Mouse (Mus musculus) urinary bladder, adult 2 months (tissue): ENCODE data around the gene Slc35f3. TPM values are rescaled to one million over a fixed set of nuclear protein-coding genes. Genes with fewer than 3 reads are reported as not detected.

ENCODE experiments used
- DNase-seq: peaks from one replicate; pipeline ENCODE4 v3.0.0; 2022; ENCODE audit warnings: low spot score
- polyA plus RNA-seq: library from polyadenylated mRNA; depleted of rRNA; stranded (reverse); fragments of >200 nt; gene quantifications from 2 replicates; pipeline ENCODE4 v1.2.3, GENCODE M21; 2012; rRNA removed

The Slc35f3 gene
- 0.03 TPM in 1 of 2 replicates, not detected in the other for polyA plus RNA-seq

DNA sequence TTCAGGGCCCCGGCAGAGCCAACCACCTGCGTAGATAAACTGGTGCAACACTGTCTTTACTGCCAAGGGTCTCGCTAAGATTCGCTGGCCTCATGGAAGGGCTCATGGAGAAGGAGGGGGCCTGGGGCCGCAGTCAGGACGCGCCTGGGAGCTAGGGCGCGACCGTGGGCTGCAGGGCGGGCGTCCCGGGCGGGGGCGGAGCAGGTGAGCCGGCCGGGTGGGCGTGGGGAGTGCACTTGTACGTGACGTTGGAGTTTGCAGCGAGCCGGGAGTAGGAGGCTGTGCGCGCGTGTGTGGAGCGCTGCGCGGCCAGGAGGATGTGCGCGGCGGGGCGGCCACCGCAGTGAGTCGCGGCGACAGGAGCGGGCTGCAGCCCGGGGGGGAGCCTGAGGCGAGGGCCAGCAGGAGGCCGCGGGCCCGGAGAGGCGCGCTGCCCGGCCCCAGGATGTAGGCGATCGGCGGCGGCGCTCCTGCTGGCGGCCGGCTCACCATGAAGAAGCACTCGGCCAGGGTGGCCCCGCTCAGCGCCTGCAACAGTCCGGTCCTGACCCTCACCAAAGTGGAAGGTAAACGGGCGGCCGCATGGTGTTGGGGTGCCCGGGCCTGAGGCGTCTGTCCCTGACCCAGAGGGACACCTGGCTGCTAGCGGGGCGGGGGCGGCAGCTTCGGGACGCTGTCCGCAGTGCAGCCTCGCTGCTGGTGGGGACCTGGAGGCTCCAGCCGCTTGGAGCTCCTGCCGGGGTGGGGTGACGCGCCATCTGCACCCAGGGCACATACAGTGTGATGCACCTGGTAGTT, at the start of gene Slc35f3:
Slc35f3 (plus strand) TSS at position 263 of the 798 bp plus-strand sequence.
- DNase-seq, result peak; percentile 22

DNA sequence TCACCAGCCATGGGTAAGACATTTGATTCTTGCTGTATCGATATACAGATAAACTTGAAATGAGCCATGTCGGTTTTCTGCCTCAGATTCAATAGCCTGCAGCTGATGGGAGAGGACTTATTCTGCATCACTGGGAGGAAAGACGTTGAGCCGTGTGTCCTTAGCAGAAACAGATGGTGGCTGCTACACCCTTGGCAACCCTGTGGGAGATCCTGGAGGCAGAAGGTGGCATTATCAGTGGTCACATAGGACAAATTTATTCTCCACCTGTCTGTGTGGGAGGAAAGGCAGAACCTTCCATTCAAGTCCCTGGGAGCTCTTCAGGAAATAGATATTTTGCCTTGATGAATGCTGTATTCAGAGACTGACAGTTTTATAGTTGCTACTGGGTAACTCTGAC, 47.9 kb upstream of the Slc35f3 start:
- no peak for DNase-seq

DNA sequence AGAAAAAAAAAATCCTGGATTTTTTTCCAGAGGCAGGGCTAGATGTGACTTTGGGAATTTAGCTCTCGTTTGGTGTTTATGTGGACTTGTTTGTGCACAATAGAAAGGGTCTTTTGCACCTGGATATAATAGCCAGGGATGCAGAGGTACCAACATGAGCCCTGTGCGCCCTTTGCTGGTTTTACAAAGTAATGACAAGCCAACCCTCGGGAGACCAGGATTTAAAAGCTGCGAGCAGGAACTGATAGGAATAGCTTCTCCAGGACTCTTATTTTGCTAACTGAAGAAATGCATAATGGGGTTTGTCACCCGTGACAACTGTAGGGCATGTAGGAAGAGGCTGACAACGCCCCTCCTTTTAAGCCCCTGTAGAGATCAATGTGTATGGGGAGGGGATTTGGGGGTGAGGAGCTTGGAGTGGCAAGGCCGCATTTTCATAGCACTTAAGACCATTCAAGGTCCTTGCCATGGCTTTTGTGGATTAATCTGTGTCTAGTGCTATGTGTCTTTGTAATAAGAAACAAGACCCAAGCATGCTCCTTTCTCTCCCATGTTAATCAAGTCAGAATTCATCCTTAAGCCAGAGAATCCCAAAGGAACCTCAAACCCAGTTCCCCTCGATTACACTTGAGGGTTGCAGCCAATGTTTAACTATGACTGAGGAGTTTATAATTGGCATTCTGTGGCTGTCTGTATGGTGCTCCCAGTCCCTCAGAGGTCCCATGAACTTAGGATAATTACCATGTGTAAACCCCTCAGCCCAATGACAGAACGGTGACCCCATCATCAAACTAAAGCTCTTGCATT, 41.6 kb upstream of the Slc35f3 start:
- DNase-seq, result no peak

DNA sequence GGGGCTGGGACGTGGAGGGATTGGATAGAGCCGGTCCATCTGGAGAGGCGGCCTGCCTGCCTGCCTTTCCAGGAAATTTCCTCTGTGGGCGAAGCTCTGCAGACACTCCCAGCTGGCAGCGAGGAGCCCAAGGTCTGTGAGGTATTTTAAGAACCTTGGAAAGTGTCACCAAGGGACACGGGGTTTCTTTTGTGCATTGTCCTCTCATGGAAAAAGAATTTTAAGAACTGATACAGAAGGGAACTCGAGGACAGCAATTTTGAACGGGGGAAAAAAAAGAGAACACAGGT, 41.0 kb upstream of the Slc35f3 start:
- no peak for DNase-seq

DNA sequence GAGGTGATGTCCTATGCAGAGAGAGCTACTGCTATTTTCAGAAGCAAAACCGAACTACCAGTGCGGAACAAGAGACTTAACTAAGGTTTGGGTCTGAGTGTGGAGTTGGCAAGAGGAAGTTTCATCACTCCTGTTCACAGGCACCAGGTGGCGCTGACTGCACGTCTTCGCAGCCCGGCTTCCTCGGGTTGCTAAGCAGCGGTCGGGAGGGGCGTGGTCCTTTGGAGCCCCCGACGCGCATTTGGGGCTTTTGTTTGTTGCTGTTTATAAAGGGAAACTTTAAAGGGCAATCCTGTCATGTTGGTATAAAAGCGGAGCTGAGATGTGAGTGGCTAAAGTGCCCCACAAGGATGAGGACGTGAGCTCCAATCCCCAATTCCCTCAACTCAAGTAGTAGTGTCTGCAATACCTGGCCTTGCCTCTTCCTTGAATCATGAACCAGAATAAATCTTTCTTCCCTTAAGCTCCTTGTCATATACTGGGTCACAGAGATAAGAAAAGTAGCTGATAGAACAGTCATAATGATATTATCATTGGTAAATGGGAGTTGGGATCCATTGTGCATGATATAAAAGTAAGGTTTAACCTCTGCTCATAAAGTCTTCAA, 40.1 kb upstream of the Slc35f3 start:
- peak; percentile 28 for DNase-seq

DNA sequence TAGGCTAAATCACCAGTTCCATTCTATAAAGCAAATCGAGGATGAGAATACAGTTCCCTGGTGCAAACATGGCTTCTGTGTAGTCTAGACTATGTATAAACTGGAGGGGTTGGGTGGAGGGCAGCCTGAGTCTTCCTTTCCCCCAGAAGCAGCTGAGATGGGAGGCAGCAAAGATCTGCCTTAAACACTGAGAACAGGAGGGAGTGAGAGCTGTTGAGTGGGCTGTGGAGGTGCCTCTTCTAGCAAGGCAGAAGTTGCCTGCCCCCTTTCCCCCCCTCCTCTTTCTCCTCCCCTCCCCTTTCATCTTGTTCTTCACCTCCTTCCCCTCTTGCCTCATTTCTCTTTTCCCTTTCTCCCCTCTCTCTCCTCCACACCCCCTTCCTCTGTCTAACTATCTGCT, 33.2 kb upstream of the Slc35f3 start:
- DNase-seq, result no peak

DNA sequence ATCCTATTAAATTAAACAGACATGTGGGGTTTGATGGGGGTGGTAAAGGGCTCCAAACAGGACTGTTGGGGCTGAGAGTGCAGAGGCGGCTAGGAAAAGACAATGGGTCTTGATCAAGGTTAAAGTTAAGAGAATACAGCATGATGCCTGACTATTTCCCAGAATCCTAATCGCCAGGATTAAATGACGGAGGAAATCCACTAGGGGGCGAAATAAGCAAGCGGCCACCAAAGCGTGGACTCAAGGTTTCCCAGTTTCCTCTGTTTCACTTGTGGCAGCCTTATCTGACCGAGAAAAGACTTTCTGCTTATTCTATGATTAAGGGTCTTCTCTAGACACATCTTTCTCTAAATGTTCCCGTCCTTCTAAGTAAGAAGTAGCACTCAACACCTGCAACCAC, 31.2 kb upstream of the Slc35f3 start:
- DNase-seq, result no peak

DNA sequence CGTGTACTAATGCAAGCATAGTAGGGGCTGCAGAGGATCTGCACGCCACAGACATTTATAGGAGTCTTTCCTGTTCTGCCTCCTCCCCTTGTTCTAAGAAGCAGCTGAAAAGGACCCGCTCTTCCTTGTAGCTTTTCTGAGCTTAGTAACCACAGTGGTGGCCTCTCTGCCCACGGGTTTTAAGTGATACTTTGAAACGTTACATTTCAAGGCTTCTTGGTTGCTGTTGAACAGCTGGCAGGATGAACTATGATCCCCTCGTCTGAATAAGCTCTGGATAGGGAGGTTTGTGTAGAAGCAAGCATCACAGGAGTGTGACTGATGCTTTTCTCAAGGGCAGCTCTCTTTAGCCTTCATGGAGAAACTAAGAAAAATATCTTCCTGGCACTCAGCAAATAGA, 28.6 kb upstream of the Slc35f3 start:
- DNase-seq, result no peak

DNA sequence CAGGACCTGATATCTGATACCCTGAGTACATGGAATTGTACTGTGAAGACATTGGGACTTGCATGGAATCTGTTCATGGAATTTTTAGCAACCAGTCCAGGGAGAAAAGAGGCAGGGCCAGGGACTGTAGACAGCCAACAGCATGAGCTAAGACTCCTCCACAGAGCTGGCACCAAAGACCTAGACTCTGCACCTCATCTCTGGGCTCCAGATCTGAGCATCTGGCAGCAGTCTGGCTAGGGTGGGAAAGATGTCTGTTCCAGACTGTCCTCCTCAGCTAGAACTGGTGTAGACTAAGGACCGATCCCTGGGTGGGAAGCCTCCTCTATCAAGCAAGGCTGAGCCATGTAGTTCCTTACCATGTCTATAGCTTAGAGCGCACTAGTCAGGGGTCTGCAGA, 25.9 kb upstream of the Slc35f3 start:
- no peak for DNase-seq

DNA sequence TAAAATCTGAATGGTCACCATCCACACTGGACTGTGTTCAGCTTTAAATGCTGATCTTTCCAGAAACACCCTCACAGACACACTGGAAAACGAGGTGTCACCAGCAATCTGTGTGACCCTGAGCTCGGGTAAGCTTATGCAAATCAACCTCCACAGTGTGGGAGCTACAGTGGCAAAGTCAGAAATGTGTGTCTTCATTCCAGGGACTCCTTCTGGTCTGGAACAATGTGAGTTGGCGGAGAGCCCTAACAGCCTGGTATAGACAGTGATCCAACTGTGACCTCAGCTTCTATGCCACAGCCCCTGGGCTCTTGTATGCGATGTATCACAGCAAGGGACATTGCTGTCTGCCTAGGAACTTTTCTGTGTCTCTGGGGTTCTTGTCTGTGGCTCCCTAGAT, 25.3 kb upstream of the Slc35f3 start:
- DNase-seq, result no peak

DNA sequence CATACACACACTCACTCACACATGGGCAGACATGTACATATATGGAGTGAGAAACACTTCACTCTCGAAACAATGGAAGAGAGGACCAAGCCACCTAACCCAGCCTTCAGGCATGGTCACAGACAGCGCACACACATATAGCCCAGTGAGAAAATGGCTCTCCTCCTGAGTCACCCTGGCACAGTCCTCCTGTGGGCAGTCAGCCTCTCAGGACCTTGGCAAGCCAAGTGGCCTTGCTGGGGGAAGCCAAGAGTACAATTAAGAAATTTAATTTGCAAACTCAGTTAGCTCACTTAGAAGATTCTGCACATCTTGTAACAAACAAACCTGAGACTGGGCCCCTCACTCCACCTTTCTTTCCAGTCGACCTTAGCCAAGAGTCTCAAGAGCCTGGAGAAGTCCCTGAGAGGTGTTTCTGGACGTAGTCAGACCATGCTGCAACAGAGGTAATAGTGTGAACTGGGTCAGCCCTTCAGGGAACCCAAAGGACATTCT, 23.4 kb upstream of the Slc35f3 start:
- no peak for DNase-seq

DNA sequence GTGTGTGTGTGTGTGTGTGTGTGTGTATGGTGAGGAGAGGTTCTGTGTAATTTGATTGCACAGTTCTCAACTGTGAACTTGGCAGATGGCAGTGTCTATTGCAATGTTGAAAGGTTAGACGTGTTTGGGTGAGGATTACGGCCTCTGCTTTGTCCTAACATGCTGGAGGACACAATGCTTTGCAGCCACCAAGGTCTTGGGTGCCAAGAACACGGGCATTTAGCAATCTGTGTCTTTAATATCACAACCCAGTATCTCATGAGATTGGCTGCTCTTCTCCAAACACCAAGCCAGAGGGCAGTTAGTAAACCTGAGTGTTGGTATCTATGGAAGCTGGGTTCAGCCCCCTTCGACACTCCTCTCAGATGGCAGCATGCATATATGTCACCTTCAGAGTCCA, 22.5 kb upstream of the Slc35f3 start:
- DNase-seq, result no peak

DNA sequence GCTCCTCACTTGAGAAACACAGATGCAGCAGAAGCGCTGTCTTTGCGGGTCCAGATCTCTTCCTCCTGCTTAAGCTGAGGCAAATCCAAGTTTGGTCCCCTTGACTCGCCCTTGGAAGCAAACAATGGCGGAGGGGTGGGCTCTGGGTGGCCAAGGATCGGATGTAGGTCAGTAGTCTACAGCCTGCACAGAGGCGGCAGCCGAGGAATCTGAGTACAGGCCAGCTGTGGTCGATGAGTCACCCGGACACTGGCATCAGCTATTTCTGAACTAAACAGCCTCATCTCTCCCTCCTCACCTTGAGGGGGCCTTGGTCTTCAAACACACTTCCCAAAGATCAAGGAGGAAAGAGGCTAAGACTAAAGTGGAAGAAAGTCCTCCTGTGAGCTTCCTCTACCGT, 6.4 kb upstream of the Slc35f3 start:
- no peak for DNase-seq

DNA sequence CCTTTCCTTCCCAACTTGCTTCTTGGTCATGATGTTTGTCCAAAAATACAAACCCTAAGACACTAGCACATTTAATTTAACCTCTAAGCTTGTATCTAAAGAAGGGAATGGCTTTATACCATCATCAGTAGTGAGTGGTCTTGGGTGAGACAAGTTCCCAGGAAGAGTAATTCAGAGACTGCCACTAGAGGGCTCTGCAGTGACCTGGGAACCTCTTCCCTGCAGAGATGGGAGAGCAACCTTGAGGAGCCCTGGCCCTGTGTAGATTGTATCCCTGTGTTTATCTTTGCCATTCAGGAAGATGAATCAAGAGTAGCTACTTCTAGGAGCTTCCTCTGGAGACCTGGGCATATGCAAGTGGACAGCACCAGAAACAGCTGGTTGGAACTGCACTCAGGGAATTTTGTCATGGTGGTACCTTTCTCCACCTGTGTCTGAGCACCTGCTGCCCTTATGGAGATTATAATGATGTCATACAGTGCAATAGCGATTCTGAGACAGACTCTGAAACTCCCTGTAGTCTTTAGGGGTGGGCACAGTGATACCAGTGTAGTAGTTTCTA, 993 bp upstream of the Slc35f3 start:
- DNase-seq, result no peak

DNA sequence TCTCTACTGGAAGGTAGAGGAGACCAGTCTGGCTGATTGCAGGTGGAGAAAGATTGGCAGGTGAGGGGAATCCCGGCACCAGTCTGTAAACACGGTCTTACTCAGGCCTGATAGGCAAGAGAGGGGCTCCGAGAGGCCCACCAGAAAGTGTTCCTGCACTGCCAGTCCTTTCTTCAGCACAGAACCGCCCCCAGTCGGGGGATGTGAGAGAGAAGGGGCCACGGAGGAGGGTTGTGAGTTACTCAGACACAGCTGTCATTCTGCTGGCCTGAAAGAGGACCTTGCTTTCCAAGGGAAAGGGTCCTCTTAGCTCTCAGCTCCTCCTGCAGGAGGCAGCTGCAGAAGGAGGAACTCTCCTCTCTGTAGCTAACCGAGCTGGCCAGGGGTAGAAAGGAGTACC, 975 bp downstream of the Slc35f3 start:
- no peak for DNase-seq

DNA sequence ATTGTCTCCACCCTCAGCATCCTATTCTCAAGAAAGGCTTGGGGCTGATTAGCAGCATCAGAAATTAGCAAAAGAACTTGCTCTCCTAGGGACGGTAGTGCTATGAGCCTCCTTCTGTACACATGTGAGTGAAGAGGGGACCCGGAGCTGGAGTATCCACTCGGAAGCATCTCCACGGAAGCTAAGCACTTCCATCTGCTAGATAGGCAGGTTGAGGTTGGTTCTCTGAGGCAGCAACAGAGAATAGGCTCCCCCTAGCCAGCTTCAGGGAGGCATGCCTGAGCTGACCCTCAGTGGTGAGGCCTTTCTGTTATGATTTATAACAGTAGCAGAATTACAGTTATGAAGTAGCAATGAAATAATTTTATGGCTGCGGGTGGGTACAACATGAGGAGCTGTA, 2.0 kb downstream of the Slc35f3 start:
- DNase-seq, result no peak

DNA sequence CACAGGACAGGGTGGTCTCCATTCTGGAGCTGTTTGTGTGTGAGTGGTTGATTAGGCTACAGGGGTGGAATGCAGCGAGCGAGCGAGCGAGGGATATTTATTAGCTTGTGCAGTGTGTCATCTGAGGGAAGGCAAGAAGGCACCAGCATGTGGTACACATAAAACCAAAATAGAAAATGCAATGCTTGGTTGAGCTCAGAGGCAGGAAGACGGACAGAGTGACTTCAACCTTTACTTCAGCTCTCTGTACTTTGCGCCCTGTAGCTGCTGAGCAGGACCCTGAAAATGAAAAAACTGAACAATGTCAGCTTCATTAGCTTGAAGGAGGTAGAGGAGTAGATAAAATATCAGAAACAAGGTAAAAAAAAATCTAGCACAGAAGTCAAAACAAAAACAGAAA, 3.2 kb downstream of the Slc35f3 start:
- no peak for DNase-seq

DNA sequence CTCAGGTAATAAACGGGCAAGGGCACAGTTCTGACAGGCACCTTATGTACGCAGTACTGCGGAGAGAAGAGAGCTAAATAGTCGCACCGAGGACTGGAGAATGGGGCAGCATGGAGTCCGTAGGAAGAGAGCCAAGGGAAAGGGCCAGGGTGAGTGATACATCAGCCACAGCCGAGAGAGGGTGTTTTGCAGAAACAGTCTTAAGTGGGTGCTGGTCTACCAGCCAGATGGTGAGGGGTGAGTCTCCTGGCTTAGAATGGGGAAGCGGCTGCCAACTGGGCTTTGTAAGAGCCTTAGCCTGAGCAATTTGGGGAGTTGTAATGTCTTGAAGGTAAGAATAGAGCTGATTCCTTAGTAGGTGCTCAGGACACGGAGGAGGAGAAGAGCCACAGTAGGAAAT, 8.8 kb downstream of the Slc35f3 start:
- DNase-seq, result no peak

DNA sequence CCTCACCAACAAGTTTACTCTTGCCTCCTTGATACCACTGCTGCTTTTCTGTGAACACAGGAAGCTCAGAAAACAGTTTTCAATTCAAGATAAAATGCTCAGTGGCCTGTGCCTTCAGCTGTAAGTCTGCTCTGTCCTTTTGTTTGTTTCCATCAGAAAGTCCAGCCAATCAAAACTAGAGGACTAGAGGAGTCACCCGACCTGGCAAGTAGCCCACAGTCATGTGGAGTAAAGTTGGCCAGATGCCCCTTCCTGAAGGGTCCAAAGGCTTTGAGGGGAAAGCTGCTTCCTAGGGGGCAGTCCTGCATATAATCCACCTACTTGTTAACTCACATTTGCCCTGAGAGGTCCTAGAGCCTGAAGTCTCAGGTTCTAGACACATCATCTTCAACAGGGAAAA, 10.7 kb downstream of the Slc35f3 start:
- DNase-seq, result no peak

DNA sequence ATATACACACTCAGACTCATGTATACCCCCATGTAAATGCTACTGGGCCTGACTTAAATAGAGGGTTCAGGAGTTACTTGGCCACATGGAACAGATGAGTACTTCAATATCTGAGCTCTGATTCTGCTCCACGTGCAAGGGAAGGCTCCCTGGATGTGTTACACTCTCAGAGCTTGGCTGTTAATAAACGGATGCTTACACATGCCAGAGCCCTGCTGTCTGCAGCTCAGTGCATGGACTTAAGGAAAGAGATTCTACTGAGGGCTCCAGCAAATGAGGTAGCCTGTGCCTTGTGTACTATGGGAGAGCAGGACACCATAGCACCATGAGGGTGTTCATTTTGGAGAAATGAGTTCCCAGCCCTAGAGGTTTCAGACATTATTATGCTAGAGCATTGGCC, 26.6 kb downstream of the Slc35f3 start:
- DNase-seq, result no peak

DNA sequence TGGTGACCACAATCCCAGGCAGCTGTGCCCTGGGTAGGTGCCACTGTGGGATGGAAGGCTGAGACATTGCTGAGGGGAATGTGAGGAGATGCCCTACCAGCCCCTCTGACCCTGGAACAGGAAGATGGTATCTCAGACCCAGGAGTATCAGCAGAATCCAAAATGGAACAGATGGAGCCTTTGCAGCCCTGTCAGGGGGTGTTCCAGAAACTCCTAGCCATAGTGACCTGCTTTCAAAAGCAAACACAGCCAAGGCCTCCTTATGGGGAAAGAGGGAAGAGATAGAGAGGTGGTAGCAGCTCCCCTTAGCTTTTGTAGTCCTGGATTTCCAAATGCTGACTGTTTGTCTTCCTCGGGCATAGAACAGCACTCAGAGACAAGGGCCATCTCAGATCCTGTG, 27.8 kb downstream of the Slc35f3 start:
- no peak for DNase-seq

DNA sequence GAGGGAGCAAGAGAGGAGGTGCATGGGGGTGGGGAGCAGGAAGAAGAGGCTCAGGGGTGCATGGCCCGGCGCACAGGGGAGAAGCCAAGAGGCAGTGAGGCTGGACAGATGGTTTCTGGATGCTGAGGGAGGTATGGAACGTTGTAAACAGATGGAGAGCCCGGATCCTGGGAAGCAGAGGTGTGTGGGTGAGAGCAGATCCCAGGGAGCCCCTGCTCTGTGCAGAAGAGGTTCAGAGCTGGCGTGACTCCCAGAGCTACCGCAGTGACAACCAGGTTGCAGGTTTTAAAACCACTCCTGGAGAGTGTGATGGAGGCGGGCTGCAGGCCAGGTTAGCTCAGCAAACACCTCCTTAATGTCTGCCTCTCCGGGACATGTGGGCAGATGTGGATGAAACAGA, 28.4 kb downstream of the Slc35f3 start:
- DNase-seq, result no peak

DNA sequence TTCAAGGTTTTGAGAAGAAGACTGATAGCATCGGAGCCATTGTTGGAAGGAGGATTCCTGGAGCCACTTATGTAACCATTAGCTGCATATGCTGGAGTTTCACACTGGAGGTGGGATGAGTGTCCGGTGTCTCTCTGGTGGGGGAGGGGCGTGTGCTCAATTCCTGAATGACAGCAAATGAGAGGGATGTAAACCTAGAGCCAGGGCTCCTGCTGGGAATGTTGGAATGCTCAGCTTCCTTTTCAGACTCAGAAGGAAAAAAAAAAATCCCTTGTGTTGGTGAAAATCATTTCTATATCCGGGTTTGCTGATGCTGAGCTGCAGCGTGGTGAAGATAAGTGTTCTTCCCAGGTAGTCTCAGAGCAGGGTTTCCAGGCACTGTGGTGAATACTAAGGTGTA, 29.4 kb downstream of the Slc35f3 start:
- DNase-seq, result no peak
